Mouse (Mus musculus) yolk sac, embryonic 10.5 days (tissue): ENCODE measurements around the gene Crtam.

ENCODE experiments used
- DNase-seq: peaks from one replicate; pipeline ENCODE4 v3.0.0-alpha.2; 2017; ENCODE audit warnings: low spot score

Gene Crtam

DNA sequence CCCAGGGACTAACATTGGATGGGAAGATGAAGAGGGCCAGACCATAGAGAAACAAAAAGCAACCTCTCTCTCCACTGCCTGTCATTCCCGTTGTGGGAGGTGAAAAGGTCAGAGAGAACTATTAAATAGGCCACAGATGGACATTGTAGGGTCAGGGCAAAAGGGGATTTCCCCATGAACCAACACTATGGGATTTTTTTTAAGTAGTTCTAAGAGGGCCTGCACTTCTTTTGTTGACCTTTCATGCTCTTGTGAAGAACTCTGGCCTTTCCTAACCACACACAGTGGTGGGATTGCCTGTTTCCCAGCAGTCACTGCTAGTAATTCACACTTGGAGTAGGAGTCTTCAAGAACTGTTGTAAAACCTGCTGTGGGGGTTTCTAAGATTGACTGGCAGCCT is 3.4 kb upstream of the Crtam start:
- DNase-seq: no peak

DNA sequence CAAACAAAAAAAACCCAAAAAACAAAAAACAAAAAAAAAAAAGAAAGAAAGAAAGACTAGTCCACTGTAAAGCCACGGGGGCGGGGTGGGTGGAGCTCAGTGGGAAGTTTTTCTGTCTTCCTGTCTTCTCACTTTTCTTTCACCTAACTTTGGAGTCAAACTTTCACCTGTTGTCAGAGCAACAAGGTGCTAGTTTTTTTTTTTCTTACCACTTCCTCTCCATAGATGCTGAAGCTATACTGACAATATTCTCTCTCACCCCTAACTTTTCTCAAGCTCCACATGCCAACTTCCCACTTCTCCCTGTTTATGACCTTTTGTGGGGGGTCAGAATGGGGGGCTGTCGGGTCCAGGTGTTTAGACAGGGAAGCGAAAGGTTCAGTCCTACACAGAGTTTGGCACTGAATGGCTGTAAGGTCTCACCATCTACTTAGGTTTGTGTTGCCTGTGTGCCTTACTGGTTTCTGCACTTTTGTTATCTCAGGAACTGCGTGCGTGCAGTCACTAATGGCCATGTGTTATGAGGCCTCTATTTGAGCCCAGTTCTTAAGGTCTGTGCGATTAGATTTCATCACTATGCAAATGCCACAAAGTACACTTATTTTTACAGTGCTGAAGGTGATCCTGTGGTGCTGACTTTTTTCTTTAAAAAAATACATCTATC is 7.2 kb downstream of the Crtam start:
- no peak for DNase-seq

DNA sequence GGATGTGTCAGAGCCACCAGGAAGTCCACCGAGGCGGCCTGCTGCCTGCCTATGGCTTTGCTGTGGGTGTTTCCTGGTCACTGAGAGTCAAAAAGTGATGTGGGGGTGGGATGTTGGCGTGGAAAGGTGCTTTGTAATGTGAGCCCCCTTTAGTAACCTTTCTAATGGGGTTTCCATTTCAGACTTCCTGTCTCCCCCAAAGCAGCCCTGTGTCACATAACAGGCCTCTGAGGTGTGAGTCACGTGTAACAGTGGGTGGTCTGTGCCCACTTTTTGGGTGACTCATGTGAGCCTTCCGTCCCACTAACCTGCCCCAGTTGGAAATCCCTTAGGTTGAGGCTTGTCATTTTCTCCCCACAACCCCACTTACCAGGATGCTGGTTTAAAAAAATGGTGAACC is 10.4 kb downstream of the Crtam start:
- no peak for DNase-seq

DNA sequence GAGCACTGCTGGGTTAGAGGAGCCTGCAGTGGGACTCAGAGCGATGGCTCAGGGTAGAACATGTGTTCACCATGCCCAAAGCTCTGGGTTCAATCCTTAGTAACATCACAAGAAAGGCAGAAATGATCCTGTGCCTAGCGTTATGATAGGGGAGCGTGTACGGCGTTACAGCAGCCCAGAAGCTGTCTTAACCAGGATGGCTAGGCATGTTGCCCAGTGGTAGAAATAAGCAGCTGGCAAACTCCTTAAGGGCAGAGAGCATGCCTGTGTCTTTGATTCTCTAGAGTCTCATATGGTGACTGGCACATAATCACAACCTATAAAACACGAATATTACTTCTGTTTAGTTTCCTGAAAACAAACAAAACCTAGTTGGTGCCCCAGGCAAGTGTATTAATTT is 12.9 kb downstream of the Crtam start:
- no peak for DNase-seq

DNA sequence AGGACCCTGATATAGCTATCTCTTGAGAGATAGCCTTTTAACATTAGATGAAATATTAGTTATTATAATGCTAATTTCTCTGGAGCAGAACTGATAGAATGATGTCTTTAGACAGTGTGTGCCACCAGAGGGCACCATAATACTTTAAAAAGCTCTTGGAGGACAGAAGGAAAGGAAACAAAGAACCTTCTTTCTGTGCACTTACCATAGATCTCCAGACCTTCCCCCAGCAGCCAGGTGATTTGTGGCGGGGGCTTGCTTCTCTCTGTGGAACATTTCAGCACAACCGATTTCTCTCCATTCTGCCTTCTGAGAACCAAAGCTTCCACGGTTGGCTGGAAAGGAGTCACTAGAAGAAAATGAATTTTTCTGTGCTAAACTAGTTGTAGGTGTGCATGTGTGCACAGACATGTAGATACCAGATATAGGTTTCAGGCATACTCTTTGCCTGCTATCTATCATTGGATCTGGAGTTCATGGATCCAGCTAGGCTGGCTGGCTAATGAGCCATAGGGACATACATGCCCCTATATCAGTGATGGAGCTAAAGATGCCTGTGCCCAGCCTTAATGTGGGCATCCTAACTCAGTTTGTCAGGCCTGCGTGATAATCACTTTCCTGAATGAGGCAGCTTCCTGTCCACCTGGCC is 14.4 kb downstream of the Crtam start:
- DNase-seq: peak; percentile 7

DNA sequence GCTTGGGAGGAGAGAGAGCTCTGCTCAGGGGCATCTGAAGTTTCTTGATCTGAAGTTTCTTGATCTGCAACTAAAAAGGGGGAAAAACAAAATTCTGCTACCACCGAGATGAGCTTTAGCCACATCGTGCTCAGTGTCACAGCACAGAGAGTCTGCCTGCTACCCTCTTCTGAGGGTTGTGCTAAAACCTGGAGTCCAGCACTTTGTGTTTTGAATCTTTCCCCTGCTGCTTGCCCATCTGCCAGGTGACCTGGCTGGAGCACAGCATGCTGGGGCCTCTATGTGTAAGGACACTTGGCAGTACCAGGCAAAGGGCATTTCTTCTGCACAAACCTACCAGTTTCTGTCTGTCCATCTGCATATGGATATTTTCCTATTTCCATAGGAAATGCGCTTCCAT is 20.1 kb downstream of the Crtam start:
- DNase-seq: no peak

DNA sequence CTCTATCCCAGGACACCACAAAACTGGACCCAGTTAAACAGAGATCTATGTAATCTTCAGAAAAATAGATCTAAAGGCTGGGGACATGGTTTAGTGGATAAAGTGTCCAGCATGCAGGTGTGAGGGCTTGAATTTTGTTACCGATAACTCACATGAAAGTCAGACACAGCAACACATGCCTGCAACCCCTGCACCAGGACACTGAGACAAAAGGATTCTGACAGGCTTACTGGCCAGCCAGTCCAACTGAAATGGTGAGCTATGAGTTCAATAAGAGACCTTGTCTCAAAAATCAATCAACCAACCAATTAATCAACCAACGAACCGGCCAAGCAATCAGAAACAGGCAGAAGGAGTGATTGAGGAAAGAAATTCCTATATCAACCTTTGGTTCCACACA is 20.7 kb downstream of the Crtam start:
- DNase-seq: no peak

DNA sequence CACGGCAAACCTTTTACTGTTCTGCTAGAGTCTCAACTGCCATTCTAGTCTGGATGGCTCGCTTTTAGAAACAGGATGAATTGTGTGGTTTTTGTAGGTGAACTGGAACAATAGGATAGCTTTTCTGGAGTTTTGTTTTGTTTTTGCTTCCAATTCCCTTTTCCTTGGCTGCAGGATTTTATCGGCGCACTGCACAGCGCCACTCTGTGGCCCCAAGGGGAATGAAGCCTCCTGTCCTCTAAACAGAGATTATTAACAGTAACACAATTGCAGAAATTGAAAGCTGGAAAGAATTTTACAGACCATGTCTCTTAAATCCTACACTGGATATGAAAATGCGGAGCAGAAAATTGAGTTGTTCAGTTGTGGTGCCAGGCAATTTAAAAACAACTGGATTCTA is 21.9 kb downstream of the Crtam start:
- DNase-seq: no peak

DNA sequence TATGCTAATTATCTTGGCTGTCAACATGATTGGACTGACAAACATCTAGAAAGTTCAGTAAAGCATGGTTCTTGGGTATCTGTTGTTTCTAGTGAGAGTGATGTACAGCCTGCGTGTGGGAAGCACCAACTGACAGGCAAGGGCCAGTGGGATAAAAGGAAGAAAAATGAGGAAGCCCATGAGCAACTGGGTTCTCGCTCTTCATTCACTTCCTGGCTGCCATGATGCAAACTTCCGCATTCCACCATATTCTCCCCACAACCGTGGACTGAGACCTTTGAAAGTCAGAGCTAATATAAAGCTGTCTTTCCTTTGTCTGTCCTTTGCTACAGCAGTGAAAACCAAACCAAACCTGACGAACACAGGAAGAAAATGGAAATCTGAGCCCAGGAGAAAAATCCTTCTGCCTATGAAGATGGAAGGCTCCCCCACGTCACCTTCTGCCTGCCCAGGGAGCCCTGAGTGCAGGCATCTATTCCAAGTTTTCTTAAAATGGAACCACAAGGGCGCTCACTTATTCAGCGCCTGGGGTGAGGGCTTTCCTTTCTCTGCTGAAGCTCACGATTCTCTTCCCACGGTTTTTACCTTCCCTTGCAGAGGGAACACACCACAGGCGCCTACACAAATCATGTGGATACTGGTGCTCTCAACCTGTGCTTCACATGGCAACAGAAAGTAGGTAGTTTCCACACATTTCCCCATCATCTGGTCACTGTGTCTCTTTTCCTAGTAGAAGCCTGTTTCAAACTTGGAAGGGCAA is 30.2 kb downstream of the Crtam start:
- DNase-seq: no peak

DNA sequence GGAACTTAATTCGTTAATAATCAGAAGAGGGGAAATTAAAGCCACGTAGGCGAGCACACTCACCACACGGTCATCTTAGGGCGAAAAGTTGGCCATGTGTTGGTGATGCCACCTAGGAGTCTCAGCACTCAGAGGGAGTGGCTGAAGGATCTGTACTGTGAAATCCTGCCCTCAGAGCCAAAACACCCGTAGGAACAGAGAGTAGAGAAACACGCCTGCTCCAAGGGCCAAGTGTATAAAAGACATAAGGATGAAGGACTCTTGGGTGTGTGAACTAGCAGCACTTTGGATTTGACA is 40.1 kb downstream of the Crtam start:
- DNase-seq: no peak

DNA sequence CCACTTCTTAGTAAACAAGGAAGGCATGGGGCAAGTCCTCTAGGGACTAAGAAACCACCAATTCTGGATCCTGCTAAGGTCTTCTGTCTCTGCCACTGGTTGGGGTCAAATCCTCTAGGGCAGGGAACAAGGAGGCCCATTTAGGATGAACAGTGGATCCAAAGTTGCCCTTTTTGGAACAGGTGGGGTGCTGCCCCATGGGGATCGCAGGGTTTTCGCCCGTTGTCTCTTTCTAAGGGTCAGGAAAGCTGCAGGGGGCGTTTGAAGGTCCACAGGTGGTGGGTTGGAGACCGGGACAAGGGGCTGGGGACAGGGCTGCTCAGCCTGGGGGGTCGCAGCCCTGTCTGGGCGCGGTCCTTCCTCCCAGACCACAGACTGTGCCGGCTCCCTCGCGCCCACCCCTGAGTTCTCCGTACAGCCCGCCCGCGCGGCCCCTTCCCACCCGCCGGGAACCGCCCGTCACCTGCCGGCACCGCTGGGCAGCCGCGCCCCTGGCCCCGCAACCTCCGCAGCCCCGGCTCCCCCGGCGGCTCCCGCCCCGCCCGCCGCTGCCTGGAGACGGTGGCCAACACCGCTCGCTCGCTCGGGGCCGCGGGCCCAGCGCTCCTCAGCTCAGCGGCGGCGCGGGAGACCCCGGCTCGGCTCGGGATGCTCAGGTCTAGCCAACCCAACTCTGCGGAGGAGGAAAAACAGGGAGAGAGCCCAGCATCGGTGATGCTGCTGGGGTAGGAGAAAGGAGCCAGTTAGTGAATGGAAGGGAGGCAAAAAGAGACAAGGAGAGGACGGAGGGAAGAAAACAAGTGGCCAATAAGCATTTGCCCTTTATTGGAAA is 40.6 kb downstream of the Crtam start, which contains the start of gene Jhy:
TSS of gene Jhy (minus strand) at position 533 of the 832 bp plus-strand sequence.
- DNase-seq: no peak

DNA sequence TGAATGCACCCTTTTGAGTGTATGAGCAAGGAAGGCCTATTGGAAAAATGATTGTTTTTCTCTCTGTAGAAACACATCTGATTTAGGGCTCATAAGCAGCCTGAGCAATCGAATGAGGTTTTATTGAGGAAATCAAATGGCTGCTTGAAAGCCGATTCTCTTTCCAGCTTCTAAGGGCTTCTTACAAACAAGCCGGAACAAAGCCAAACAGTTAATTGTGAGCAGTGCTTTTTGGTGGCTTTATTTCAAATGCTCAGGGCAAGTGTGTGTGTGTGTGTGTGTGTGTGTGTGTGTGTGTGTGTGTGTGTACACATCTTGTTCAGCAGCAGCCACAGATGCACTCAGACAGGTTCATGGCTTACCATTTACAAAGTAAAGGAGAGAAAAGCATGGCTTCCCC is 43.0 kb downstream of the Crtam start:
- no peak for DNase-seq

DNA sequence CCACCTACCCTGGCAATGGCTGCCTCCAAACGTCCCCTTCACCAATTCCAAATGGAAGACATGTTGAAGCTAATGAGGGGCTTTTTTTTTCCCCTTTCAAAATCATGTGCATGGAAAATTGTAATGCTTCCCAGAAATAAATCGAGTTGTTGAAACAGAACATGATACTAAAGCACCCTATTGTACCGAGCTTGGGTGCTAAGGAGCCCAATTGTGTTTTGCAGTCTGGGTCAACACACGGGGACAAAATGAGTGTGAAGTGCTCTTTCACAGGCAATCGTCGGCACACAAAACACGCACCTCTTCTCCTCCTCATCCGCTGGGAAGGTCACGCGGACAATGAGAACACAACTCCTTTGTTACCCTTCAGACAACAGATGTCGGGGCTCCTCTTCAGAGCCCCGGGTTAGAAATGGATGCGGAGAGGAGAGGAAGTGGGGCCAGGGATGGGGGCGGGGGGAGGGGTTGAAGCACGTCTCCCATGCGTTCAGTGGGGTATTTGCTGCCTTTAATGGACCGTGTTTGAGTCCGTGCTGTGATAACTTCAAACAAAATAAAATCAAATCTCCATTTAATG is 55.3 kb downstream of the Crtam start:
- no peak for DNase-seq

DNA sequence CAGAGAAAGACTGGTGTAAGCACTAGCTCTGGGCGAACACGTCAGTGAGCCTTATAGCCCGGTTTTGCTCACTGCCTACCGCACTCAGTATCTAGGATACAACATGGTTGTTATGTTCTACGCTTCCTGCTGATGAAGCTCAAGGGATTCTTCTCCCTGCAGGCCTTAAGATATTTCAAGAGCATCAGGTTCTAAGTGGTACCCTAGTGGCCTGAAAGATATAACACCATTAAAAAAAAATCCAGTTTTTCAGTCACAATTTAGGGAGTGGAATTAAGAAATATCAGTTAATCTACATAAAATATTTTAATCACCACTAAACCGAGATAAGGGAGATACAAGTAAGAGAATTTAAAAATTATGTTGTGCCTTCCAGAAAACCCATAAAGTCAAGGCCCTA is 56.0 kb downstream of the Crtam start:
- DNase-seq: no peak

DNA sequence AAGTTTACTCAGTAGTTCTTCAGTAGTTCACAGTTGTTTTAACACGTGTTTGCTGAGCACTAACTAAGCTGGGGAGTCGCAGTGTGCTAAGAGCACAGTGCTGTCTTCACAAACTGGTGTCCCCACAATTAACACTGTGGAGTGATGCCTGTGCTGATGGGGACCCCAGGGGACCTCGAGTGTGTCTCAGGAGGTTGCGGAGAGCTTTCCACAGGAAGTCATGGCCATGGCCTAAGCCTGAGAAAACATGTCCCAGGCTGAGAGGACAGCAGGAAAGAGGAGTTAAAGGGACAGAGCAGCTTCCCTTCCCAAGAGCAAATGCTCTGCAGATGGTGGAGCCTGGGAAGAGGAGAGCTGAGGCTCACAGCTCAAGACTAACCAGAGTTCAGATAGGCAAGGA is 57.3 kb downstream of the Crtam start:
- no peak for DNase-seq

DNA sequence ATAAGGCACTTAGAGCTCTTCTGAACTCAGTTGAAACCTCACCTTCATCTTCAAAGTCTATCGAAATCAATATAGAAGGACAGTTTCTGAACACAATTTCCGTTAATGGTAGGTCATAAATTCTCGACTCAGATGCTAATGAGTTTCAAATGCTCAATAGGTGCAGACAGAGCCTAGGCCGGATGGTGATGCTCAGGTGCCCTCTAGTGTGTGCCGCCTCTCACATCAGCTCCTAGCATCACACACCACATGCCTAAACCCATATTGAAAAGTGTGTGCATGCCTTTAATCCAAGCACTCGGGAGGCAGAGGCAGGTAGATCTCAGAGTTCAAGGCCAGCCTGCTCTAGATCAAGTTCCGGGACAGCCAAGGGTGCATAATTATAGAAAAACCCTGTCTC is 67.0 kb downstream of the Crtam start:
- no peak for DNase-seq

DNA sequence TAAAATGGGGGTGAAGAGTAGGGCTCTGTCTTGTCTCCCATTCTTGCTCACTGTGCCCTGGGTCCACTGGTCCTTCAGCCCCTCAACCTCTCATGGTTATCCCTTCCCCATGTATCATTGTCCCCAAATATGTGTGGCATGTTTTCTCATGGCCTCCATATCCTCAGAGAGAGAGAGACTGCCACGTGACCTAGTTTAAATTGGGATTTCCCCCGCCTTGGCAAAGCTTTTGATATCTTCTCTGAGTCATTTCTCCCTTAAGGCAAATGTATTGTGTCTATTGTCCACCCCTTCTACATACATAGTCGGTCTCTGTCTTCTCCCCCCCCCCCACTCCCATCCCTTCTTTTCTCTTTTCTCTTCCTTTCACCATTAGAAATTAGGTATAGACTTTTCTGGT is 71.1 kb downstream of the Crtam start:
- DNase-seq: no peak

DNA sequence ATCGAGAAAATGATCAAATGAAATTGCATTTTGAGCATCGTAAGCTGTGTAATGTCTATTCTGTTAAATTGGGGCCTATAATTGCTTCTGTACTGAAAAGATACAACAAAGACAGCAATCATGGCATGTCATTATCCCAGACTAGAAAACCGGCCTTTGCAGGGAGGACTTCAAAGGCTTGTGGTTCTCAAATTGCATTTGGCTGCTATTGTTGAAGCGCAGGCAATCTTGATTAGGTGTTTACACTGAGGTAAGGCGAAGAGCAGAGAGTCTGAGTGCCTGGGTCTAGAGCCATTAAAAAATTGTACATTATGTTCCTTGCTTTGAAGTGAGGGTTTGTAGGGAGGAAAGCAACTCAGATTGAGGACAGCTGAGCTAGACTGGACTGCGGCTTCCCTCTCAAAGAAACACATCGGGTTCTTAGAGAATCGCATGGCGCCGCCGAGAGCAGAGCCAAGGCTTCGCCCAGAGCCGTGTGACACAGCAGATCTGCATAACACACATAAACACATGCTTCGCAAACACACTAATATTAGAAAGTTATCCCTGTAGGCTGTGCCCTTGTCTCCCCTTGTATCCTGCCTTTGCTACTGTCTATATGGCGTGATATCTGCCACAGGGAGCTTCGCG is 77.0 kb downstream of the Crtam start:
- no peak for DNase-seq
